Mouse (Mus musculus): Measurements from ENCODE around the gene Josd2. TPM values are rescaled to one million over a fixed set of nuclear protein-coding genes. Genes with fewer than 3 reads are reported as not detected.
A peak's percentile ranks its signal among the peaks of the same experiment; 100 is the strongest.

The Josd2 gene
- polyA plus RNA-seq, 1 experiment from 2014 or later: 42.5 TPM

DNA sequence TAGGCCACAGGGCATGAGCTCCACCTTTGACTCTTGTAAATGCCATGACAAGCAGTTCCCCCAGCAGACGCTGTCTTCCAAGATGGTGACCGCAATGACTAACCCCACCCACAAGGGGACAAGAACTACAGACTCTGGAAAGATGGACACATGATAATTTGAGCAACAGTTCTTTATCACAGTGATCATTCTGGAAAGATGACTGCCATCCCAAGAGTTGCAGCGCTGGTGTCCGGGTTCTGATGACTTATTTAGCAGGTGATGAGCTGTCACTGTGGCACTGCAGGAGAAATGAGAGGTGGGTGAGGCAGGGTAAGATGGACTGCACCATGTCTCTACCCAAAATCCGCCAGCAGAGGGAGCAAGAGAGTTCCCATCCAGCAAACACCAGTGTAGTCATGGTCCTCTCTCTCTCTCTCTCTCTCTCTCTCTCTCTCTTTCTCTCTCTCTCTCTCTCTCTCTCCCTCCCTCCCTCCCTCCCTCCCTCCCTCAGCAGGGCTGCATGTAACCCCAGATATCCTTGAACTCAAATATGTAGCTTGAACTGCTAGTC lies 33.9 kb downstream of the Josd2 start:
- no peaks in the 10 kb centered on the region for H3K9me3 ChIP-seq (ENCODE audit: control insufficient read depth, low read length)
- no peak overlapping the region for H3K4me3 ChIP-seq (ENCODE audit: low read length)
- no peaks in the 10 kb centered on the region for H3K27me3 ChIP-seq (replicated peaks; ENCODE audit: control insufficient read depth, insufficient read depth, low read length)
- no peak overlapping the region for H3K27ac ChIP-seq (ENCODE audit: low read depth, low read length)
- H3K4me1 ChIP-seq (ENCODE audit: control insufficient read depth, insufficient read depth, low read depth, low read length): peaks cover 5% of the 10 kb centered on the region; the same call in 1 of the 2 replicates
- no peak overlapping the region for H3K4me2 ChIP-seq (ENCODE audit: low read length)
- H3K9ac ChIP-seq (ENCODE audit: low read depth, low read length): no peak overlapping the region
- 33% methylated on average over 5 of the region's 5 CpGs for WGBS
- no peaks in the 10 kb centered on the region for H3K36me3 ChIP-seq (ENCODE audit: control insufficient read depth, insufficient read depth, low read length)
- ATAC-seq: peak; percentile 61; the same call in 1 of the 2 replicates

DNA sequence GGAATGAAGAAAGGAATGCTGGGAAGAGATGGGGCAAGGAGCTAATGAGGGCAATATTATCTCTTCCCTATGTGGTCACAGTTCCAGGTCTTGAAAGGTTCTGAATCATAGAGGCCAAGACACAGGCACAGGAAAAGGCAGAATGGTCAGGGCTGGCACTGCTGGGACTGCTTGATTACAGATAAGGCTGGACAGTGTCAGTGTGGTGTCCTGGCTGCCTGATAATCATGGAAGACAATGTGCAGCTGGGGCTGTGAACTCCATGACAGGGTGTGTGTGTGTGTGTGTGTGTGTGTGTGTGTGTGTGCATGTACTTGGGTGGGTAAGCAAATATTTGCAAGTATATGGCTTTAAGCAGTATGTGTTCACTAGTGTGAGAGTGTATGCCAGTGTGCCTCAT lies 39.7 kb downstream of the Josd2 start:
- Histone ChIP-seq H3K36me3 (ENCODE audit: control insufficient read depth, insufficient read depth, low read length) (no peaks in the 10 kb centered on the region), H3K4me3 (ENCODE audit: low read length) (no peak overlapping the region), H3K27me3 (replicated peaks; ENCODE audit: control insufficient read depth, insufficient read depth, low read length) (peaks cover 6% of the 10 kb centered on the region), H3K27ac (ENCODE audit: low read depth, low read length) (no peak overlapping the region), H3K4me2 (ENCODE audit: low read length) (no peak overlapping the region), H3K4me1 (ENCODE audit: control insufficient read depth, insufficient read depth, low read depth, low read length) (no peaks in the 10 kb centered on the region), H3K9ac (ENCODE audit: low read depth, low read length) (no peak overlapping the region), H3K9me3 (ENCODE audit: control insufficient read depth, low read length) (no peaks in the 10 kb centered on the region; the same call in 1 of the 2 replicates)
- ATAC-seq: no peak

DNA sequence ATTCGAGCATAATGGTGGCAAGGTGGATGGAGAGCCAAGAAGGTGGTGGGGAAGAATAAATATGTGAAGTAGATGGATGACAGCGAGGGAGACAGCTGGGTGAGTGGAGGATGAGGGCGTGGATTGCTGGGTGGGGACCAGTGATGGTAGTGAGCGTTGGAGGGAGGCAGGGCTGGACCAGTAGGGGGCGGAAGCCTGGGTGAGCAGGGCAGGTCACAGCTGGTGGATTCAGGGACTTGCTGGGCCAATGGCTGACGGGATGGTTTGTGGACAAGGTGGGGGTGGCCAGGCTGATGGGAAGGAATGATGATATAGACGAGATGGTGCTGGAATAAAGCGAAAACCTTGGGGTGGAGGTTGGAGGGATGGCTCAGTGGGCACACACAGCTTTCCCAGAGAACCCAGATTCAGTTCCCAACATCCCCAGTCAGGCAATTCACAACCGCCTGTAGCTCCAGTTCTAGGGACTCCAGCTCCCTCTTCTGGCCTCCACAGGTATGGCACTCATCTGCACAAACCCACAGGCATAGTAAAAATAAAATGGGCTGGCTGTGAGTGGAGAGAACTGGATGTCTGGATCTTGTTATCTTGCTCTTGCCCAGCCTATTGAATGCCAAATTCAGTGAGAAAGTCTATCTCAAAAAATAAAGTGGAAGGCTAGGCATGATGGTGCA lies 51.6 kb downstream of the Josd2 start:
- Histone ChIP-seq H3K9me3 (ENCODE audit: control insufficient read depth, low read length) (no peaks in the 10 kb centered on the region), H3K4me3 (ENCODE audit: low read length) (no peak overlapping the region), H3K27ac (ENCODE audit: low read depth, low read length) (no peak overlapping the region), H3K4me2 (ENCODE audit: low read length) (no peak overlapping the region), H3K9ac (ENCODE audit: low read depth, low read length) (no peak overlapping the region), H3K4me1 (ENCODE audit: control insufficient read depth, insufficient read depth, low read depth, low read length) (peaks cover 3% of the 10 kb centered on the region; the same call in 1 of the 2 replicates), H3K36me3 (ENCODE audit: control insufficient read depth, insufficient read depth, low read length) (no peaks in the 10 kb centered on the region), H3K27me3 (replicated peaks; ENCODE audit: control insufficient read depth, insufficient read depth, low read length) (peaks cover 17% of the 10 kb centered on the region)
- no peak for ATAC-seq
- WGBS: 75% methylated on average over 9 of the region's 9 CpGs

GRCm38 (mm10) chr7:44520990-44521389 lies 53.2 kb downstream of the Josd2 start:
- Histone ChIP-seq H3K4me2 (ENCODE audit: low read length) (no peak overlapping the region), H3K36me3 (ENCODE audit: control insufficient read depth, insufficient read depth, low read length) (no peaks in the 10 kb centered on the region), H3K4me1 (ENCODE audit: control insufficient read depth, insufficient read depth, low read depth, low read length) (peaks cover 3% of the 10 kb centered on the region; the same call in 1 of the 2 replicates), H3K27me3 (replicated peaks; ENCODE audit: control insufficient read depth, insufficient read depth, low read length) (peaks cover 17% of the 10 kb centered on the region), H3K9me3 (ENCODE audit: control insufficient read depth, low read length) (no peaks in the 10 kb centered on the region), H3K9ac (ENCODE audit: low read depth, low read length) (no peak overlapping the region), H3K27ac (ENCODE audit: low read depth, low read length) (no peak overlapping the region), H3K4me3 (ENCODE audit: low read length) (no peak overlapping the region)
- 71% methylated on average over 3 of the region's 3 CpGs for WGBS
- ATAC-seq: no peak

Small RNA genes lying within 50 kb of the gene (microRNA-seq; reads per million reads assigned to microRNA genes)
- not detected for gene Mir7052

Other genes with a start within 250 kb of the Josd2 start
- not detected in 2 replicates for gene Klk1, start 242.6 kb upstream of the Josd2 start, polyA plus RNA-seq (2015; fragmentation: Nextera tagmentation; extraction: Ambion mirVana)
- gene Gm36864, start 231.8 kb upstream of the Josd2 start, polyA plus RNA-seq (2015; fragmentation: Nextera tagmentation; extraction: Ambion mirVana): 0.15 TPM in 1 of 2 replicates, not detected in the other
- gene 1700028J19Rik, start 221.3 kb upstream of the Josd2 start, polyA plus RNA-seq (2015; fragmentation: Nextera tagmentation; extraction: Ambion mirVana): 0.67 and 1.7 TPM in 2 replicates
- gene 2410002F23Rik, start 221.3 kb upstream of the Josd2 start, polyA plus RNA-seq (2015; fragmentation: Nextera tagmentation; extraction: Ambion mirVana): 216 and 218 TPM in 2 replicates
- 0.12 TPM in 1 of 2 replicates, not detected in the other for gene Acp4, start 210.6 kb upstream of the Josd2 start, polyA plus RNA-seq (2015; fragmentation: Nextera tagmentation; extraction: Ambion mirVana)
- not detected in 2 replicates for gene Gm15517, start 206.5 kb upstream of the Josd2 start, polyA plus RNA-seq (2015; fragmentation: Nextera tagmentation; extraction: Ambion mirVana)
- 3.5 and 3.6 TPM in 2 replicates for gene Clec11a, start 161.1 kb upstream of the Josd2 start, polyA plus RNA-seq (2015; fragmentation: Nextera tagmentation; extraction: Ambion mirVana)
- gene Shank1, start 157.7 kb upstream of the Josd2 start, polyA plus RNA-seq (2015; fragmentation: Nextera tagmentation; extraction: Ambion mirVana): 33.1 and 33.6 TPM in 2 replicates
- 74.8 and 75.6 TPM in 2 replicates for gene Syt3, start 83.9 kb upstream of the Josd2 start, polyA plus RNA-seq (2015; fragmentation: Nextera tagmentation; extraction: Ambion mirVana)
- gene 1700008O03Rik, start 82.2 kb upstream of the Josd2 start, polyA plus RNA-seq (2015; fragmentation: Nextera tagmentation; extraction: Ambion mirVana): 3.6 and 3.8 TPM in 2 replicates
- gene Lrrc4b, start 39.0 kb upstream of the Josd2 start, polyA plus RNA-seq (2015; fragmentation: Nextera tagmentation; extraction: Ambion mirVana): 12.4 and 12.6 TPM in 2 replicates
- 3.1 and 3.9 TPM in 2 replicates for gene Aspdh, start 2.6 kb upstream of the Josd2 start, polyA plus RNA-seq (2015; fragmentation: Nextera tagmentation; extraction: Ambion mirVana)
- gene Emc10, start 28.5 kb downstream of the Josd2 start, polyA plus RNA-seq (2015; fragmentation: Nextera tagmentation; extraction: Ambion mirVana): 145 and 150 TPM in 2 replicates
- gene Fam71e1, start 28.6 kb downstream of the Josd2 start, polyA plus RNA-seq (2015; fragmentation: Nextera tagmentation; extraction: Ambion mirVana): 20.4 and 23.7 TPM in 2 replicates
- gene Mybpc2, start 56.7 kb downstream of the Josd2 start, polyA plus RNA-seq (2015; fragmentation: Nextera tagmentation; extraction: Ambion mirVana): 0.14 and 0.15 TPM in 2 replicates
- not detected in 2 replicates for gene Spib, start 64.1 kb downstream of the Josd2 start, polyA plus RNA-seq (2015; fragmentation: Nextera tagmentation; extraction: Ambion mirVana)
- gene Pold1, start 80.9 kb downstream of the Josd2 start, polyA plus RNA-seq (2015; fragmentation: Nextera tagmentation; extraction: Ambion mirVana): 20.5 and 26.3 TPM in 2 replicates
- gene Nr1h2, start 86.0 kb downstream of the Josd2 start, polyA plus RNA-seq (2015; fragmentation: Nextera tagmentation; extraction: Ambion mirVana): 62.0 and 66.1 TPM in 2 replicates
- 1.1 and 1.6 TPM in 2 replicates for gene Napsa, start 104.4 kb downstream of the Josd2 start, polyA plus RNA-seq (2015; fragmentation: Nextera tagmentation; extraction: Ambion mirVana)
- gene Kcnc3, start 122.7 kb downstream of the Josd2 start, polyA plus RNA-seq (2015; fragmentation: Nextera tagmentation; extraction: Ambion mirVana): 6.4 and 8.5 TPM in 2 replicates
- 5.0 and 8.0 TPM in 2 replicates for gene Myh14, start 202.9 kb downstream of the Josd2 start, polyA plus RNA-seq (2015; fragmentation: Nextera tagmentation; extraction: Ambion mirVana)
- gene Izumo2, start 240.8 kb downstream of the Josd2 start, polyA plus RNA-seq (2015; fragmentation: Nextera tagmentation; extraction: Ambion mirVana): not detected in 2 replicates

Measured in hindbrain, embryonic 16.5 days (tissue).